Mouse (Mus musculus) cerebral cortex, adult 2 months (tissue): ENCODE data around the gene 4930507D05Rik.

Experiments used
- whole genome bisulfite sequencing: fragments of 180-500 bp; shearing (Covaris S2); methylation state at CpG from one replicate; pipeline ENCODE4 v1.1.7; 2018; 5-methylcytosine and 5-hydroxymethylcytosine counted together

4930507D05Rik gene

GRCm38 (mm10) chr10:62481108-62481852 is 32.0 kb downstream of the 4930507D05Rik start:
- 56% methylated on average over 7 of the region's 7 CpGs for WGBS

GRCm38 (mm10) chr10:62485878-62486582 is 36.7 kb downstream of the 4930507D05Rik start:
- WGBS, result under 1% methylated on average over 45 of the region's 48 CpGs

GRCm38 (mm10) chr10:62486618-62487415 is 37.5 kb downstream of the 4930507D05Rik start, which contains the start of gene Vps26a:
Vps26a (minus strand) TSS chr10:62486805.
- 1% methylated on average over 59 of the region's 59 CpGs for WGBS

GRCm38 (mm10) chr10:62488266-62488665 is 39.0 kb downstream of the 4930507D05Rik start:
- WGBS, result 9% methylated on average over 1 of the region's 1 CpGs

- WGBS, result 83% methylated on average over 3 of the region's 3 CpGs
Observed at GRCm38 (mm10) chr10:62491681-62492080, 42.4 kb downstream of the 4930507D05Rik start.

GRCm38 (mm10) chr10:62500088-62500915 is 51.0 kb downstream of the 4930507D05Rik start:
- 19% methylated on average over 15 of the region's 15 CpGs for WGBS
